Mouse (Mus musculus): ENCODE results near the gene Znfx1. TPM values are rescaled to one million over a fixed set of nuclear protein-coding genes. Genes with fewer than 3 reads are reported as not detected.

Znfx1 gene
- total RNA-seq, 2 experiments from 2014 or later: 22.6 to 26.3 TPM

- DNase-seq (ENCODE audit: low spot score in 2 of 2): peak; percentile 99
Measured at GRCm38 (mm10) chr2:167071641-167072601, 9.1 kb upstream of the Znfx1 start.

GRCm38 (mm10) chr2:167071266-167071640, 8.4 kb upstream of the Znfx1 start:
- no peak for DNase-seq (ENCODE audit: low spot score in 2 of 2)

- DNase-seq (ENCODE audit: low spot score in 2 of 2): no peak
Measured at GRCm38 (mm10) chr2:167070341-167070740, 7.5 kb upstream of the Znfx1 start.

- no peak for DNase-seq (ENCODE audit: low spot score in 2 of 2)
Measured at GRCm38 (mm10) chr2:167067575-167067974, 4.8 kb upstream of the Znfx1 start.

GRCm38 (mm10) chr2:167066528-167067516, 4.0 kb upstream of the Znfx1 start:
- DNase-seq (ENCODE audit: low spot score in 2 of 2): no peak

- no peak for DNase-seq (ENCODE audit: low spot score in 2 of 2)
Measured at GRCm38 (mm10) chr2:167066031-167066430, 3.2 kb upstream of the Znfx1 start.

- no peak for DNase-seq (ENCODE audit: low spot score in 2 of 2)
Measured at GRCm38 (mm10) chr2:167064601-167065295, 1.9 kb upstream of the Znfx1 start.

- no peak for DNase-seq (ENCODE audit: low spot score in 2 of 2)
Measured at GRCm38 (mm10) chr2:167063906-167064496, 1.2 kb upstream of the Znfx1 start.

- DNase-seq (ENCODE audit: low spot score in 2 of 2): peak; percentile 76 to 88
Measured at GRCm38 (mm10) chr2:167062497-167062911, 311 bp downstream of the Znfx1 start.

GRCm38 (mm10) chr2:167061381-167062034, 1.3 kb downstream of the Znfx1 start:
- no peak for DNase-seq (ENCODE audit: low spot score in 2 of 2)

GRCm38 (mm10) chr2:167060761-167061160, 2.1 kb downstream of the Znfx1 start:
- no peak for DNase-seq (ENCODE audit: low spot score in 2 of 2)

GRCm38 (mm10) chr2:167060360-167060759, 2.5 kb downstream of the Znfx1 start:
- DNase-seq (ENCODE audit: low spot score in 2 of 2): no peak

GRCm38 (mm10) chr2:167059960-167060359, 2.9 kb downstream of the Znfx1 start:
- no peak for DNase-seq (ENCODE audit: low spot score in 2 of 2)

- DNase-seq (ENCODE audit: low spot score in 2 of 2): no peak
Measured at GRCm38 (mm10) chr2:167059536-167059935, 3.3 kb downstream of the Znfx1 start.

- no peak for DNase-seq (ENCODE audit: low spot score in 2 of 2)
Measured at GRCm38 (mm10) chr2:167058814-167059387, 3.9 kb downstream of the Znfx1 start.

GRCm38 (mm10) chr2:167058201-167058600, 4.6 kb downstream of the Znfx1 start:
- no peak for DNase-seq (ENCODE audit: low spot score in 2 of 2)

- DNase-seq (ENCODE audit: low spot score in 2 of 2): no peak
Measured at GRCm38 (mm10) chr2:167056942-167057323, 5.9 kb downstream of the Znfx1 start.

GRCm38 (mm10) chr2:167056210-167056941, 6.4 kb downstream of the Znfx1 start:
- no peak for DNase-seq (ENCODE audit: low spot score in 2 of 2)

GRCm38 (mm10) chr2:167055386-167055785, 7.4 kb downstream of the Znfx1 start:
- no peak for DNase-seq (ENCODE audit: low spot score in 2 of 2)
